Mouse (Mus musculus): ENCODE measurements around the gene Ccr7. TPM values are rescaled to one million over a fixed set of nuclear protein-coding genes. Genes with fewer than 3 reads are reported as not detected.

Ccr7 gene
- polyA plus RNA-seq, 1 experiment from 2014 or later: not detected

DNA sequence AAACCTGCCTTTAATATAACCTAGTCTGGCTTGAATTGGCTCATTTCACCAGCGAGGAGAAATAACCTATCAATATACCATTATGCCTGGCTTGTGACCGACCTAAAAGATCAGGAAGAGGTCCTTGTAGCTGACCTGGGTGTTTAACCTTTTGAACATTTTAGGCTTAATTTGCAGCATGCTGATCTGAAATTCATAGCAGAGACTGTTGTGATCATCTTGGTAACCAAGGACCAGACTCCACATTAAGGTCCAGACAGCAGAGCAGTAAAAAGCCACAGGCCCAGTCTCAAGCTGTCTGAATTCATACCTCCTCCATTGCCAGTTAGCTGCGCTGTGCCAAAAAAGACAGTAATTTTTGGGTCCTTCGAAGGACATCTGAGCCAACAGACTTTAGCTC, 59.1 kb downstream of the Ccr7 start:
- WGBS: 82% methylated on average over 4 of the region's 4 CpGs

DNA sequence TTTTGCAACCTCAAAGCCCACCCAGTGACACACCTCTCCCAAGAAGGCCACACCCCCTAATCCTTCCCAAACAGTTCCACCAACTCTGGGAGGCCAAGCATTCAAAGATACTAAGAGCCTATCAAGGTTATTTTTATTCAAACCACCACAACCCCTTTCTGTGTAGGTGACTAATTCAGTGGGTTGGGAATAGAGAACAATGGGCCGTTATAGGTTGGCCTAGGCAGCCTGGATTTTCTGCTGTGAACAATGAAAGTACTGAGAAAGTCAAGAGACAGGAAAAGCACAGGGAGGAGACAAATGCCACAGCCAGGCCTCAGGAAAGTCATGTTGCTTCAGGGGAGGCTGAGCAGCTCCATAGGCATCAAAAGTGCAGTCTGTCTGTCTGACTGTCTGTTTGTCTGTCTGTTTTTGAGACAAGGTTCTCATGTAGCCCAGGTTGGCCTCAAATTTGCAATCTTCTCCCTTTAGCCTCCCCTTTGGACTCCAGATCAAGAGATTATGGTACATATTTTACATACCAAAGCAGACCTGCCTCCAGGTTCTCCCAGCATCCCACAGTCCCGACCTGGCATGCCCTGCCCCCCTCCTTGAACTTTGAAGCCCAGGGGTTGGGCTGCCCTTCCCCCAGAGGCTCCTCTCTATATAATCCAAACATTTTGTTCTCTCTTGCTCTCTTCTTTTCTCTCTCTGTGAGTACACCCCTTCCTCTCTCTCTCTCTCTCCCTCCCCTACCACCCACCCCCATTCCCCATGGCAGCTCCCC, 59.8 kb downstream of the Ccr7 start:
- Histone ChIP-seq H3K36me3 (ENCODE audit: control insufficient read depth, insufficient read depth, low read length) (no peaks in the 10 kb centered on the region), H3K4me1 (ENCODE audit: control insufficient read depth, insufficient read depth, low read length) (no peaks in the 10 kb centered on the region), H3K9ac (ENCODE audit: low read length) (no peak overlapping the region), H3K9me3 (replicated peaks; ENCODE audit: control insufficient read depth, low read length) (no peaks in the 10 kb centered on the region; the same call in 1 of the 2 replicates), H3K4me2 (ENCODE audit: low read length) (no peak overlapping the region), H3K27me3 (replicated peaks; ENCODE audit: control insufficient read depth, insufficient read depth, low read length) (no peaks in the 10 kb centered on the region), H3K4me3 (ENCODE audit: low read depth, low read length) (no peak overlapping the region), H3K27ac (ENCODE audit: low read depth, low read length) (no peak overlapping the region)
- no peak for ATAC-seq
- no peak for DNase-seq (ENCODE audit: low spot score)
- WGBS: 53% methylated on average over 2 of the region's 2 CpGs

More for the DNA sequence above, 59.1 kb downstream of the Ccr7 start:
- DNase-seq (ENCODE audit: low spot score) (no peak), ATAC-seq (no peak)
- Histone ChIP-seq H3K9ac (ENCODE audit: low read length) (no peak overlapping the region), H3K9me3 (replicated peaks; ENCODE audit: control insufficient read depth, low read length) (no peaks in the 10 kb centered on the region; the same call in 1 of the 2 replicates), H3K4me2 (ENCODE audit: low read length) (no peak overlapping the region), H3K4me1 (ENCODE audit: control insufficient read depth, insufficient read depth, low read length) (no peaks in the 10 kb centered on the region), H3K36me3 (ENCODE audit: control insufficient read depth, insufficient read depth, low read length) (no peaks in the 10 kb centered on the region), H3K27ac (ENCODE audit: low read depth, low read length) (no peak overlapping the region), H3K4me3 (ENCODE audit: low read depth, low read length) (no peak overlapping the region), H3K27me3 (replicated peaks; ENCODE audit: control insufficient read depth, insufficient read depth, low read length) (no peaks in the 10 kb centered on the region)

Other genes starting within 250 kb of the Ccr7 start
- gene Cdc6, start 247.3 kb downstream of the Ccr7 start, polyA plus RNA-seq (2014; fragmentation: Nextera tagmentation; extraction: Ambion mirVana): 14.1 and 16.4 TPM in 2 replicates
- gene Rara, start 227.3 kb downstream of the Ccr7 start, polyA plus RNA-seq (2014; fragmentation: Nextera tagmentation; extraction: Ambion mirVana): 8.2 and 9.8 TPM in 2 replicates
- gene Gjd3, start 172.1 kb downstream of the Ccr7 start, polyA plus RNA-seq (2014; fragmentation: Nextera tagmentation; extraction: Ambion mirVana): 0.27 and 0.28 TPM in 2 replicates
- gene Top2a, start 130.9 kb downstream of the Ccr7 start, polyA plus RNA-seq (2014; fragmentation: Nextera tagmentation; extraction: Ambion mirVana): 135 and 150 TPM in 2 replicates
- gene Igfbp4, start 113.8 kb downstream of the Ccr7 start, polyA plus RNA-seq (2014; fragmentation: Nextera tagmentation; extraction: Ambion mirVana): 125 and 139 TPM in 2 replicates
- gene Tns4, start 65.8 kb downstream of the Ccr7 start, polyA plus RNA-seq (2014; fragmentation: Nextera tagmentation; extraction: Ambion mirVana): 0.08 TPM in 1 of 2 replicates, not detected in the other
- 214 and 218 TPM in 2 replicates for gene Smarce1, start 75.9 kb upstream of the Ccr7 start, polyA plus RNA-seq (2014; fragmentation: Nextera tagmentation; extraction: Ambion mirVana)
- gene Krt222, start 89.0 kb upstream of the Ccr7 start, polyA plus RNA-seq (2014; fragmentation: Nextera tagmentation; extraction: Ambion mirVana): 1.9 and 2.5 TPM in 2 replicates
- not detected in 2 replicates for gene Krt24, start 130.2 kb upstream of the Ccr7 start, polyA plus RNA-seq (2014; fragmentation: Nextera tagmentation; extraction: Ambion mirVana)
- gene Krt25, start 167.9 kb upstream of the Ccr7 start, polyA plus RNA-seq (2014; fragmentation: Nextera tagmentation; extraction: Ambion mirVana): 0.14 TPM in 1 of 2 replicates, not detected in the other
- not detected in 2 replicates for gene Krt26, start 182.9 kb upstream of the Ccr7 start, polyA plus RNA-seq (2014; fragmentation: Nextera tagmentation; extraction: Ambion mirVana)
- gene Krt27, start 196.0 kb upstream of the Ccr7 start, polyA plus RNA-seq (2014; fragmentation: Nextera tagmentation; extraction: Ambion mirVana): not detected in 2 replicates
- 0.17 and 0.34 TPM in 2 replicates for gene Krt28, start 219.8 kb upstream of the Ccr7 start, polyA plus RNA-seq (2014; fragmentation: Nextera tagmentation; extraction: Ambion mirVana)
- gene Krt10, start 234.3 kb upstream of the Ccr7 start, polyA plus RNA-seq (2014; fragmentation: Nextera tagmentation; extraction: Ambion mirVana): 30.9 and 33.3 TPM in 2 replicates

Measured in forebrain, embryonic 14.5 days (tissue).